Mouse (Mus musculus) CD8-positive naive resting alpha-beta T cell, adult 2 months (primary cell): Measurements from ENCODE around the gene Mrvi1.
"Not testable (repeated sequence)": the region's sequence is repeated elsewhere in the genome, so short reads cannot be mapped to it uniquely, and the experiment has no call there.

ENCODE experiments used
- DNase-seq, 2 experiments: peaks; one replicate each; pipeline ENCODE4 v3.0.0; 2022; ENCODE audit warnings: low read depth in 2 of 2, low spot score in 2 of 2

Gene Mrvi1

DNA sequence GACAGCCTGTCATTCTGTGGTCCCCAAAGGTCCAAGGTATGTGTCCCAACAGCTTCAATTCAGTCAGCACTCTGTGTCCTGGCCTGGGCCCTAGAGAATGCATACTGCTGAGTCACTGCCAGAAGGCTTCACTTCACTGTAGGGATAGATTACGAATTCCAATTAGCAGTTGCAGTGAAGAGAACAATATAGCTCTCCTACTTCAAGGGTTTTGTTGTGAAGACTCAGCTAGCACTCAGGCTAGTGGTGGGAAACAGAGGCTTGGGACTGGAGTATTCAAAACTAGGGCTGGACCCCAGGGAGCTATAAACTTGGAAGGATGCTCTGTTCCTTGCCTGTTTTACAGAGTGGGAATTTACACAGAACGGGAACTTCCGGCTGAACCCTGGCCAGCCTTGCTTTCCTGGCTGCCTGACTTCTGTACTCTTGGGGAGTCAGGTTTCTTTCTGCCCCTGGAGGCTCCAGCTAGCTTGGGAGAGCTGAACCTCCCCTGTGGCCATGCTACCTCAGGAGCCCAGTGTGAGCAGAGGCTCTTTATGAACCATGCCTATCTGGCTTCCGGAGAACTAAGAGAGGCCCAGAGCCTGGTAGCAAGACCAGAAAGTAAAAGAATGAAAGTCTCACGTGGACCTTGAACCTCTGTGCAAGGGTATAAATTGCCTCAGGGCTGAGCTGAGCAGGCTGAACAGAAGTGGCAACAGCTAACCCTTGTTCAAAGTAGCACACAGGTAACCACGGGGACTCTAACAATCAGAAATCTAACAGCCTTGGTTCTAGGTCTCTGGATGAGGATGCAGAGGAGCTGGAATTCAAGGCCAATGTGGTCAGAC is 40.3 kb downstream of the Mrvi1 start:
- DNase-seq: no peak

DNA sequence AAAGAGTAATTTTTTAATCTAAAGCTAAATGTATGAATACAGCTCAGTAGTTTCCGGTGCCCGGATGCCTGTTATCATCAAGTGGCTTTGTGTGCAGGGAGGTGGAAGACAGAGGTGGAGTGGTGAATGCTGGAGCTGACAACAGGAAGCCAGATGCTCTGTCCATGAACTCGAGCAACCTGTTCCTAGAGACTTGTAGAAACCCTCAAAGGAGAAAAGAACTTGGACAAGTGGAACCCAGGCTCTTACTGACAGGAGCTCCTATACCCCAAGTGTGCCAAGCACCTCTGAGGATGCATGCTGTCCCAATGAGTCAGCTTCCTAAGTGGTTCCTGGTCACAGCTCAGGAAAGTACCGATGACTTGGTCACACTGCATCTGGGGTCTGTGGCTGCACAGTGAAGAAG is 41.1 kb downstream of the Mrvi1 start:
- no peak for DNase-seq

DNA sequence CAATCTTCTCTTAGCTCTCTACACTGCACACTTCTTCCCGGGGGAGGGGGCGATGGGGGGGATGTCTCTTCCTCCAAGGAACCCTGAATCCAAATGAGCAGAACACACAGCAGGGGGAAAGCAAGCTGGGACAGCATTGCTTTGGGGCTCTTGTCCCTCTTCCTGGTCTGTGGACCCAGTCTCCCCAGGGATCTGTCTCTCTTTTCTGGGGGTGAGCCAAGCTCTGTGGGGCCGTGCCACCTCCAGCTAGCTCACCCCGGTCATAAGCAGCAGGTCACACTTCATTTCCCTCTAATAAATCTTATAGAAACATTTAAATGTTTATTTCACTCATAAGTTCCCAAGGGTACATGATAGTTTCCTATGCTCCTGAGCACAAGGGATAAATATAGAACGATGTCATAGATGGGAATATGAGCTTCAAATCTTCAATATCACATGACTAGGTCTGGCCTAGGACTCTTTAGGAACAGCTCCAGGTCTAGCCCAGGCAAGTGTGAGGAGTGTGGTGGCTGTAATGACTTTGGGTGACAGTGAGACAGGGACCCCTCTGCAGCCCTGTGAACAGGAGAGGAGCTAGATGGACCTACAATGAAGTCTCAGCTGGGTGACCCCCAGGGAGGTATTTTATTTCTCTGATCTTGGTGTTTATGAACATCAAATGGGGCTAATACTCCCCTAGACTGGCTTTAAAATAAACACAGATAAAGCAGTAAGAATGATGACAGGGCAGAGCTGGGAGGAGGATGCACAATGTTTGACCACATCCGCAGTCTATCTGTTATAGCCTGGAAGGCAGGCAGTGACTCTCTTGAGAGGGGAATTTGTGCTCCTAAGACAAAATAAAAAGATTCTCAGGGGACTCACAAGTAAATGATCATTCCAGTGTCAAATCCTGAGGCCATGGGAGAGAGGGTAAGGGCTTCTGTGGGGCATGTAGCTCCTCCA is 46.2 kb downstream of the Mrvi1 start:
- DNase-seq: no peak

DNA sequence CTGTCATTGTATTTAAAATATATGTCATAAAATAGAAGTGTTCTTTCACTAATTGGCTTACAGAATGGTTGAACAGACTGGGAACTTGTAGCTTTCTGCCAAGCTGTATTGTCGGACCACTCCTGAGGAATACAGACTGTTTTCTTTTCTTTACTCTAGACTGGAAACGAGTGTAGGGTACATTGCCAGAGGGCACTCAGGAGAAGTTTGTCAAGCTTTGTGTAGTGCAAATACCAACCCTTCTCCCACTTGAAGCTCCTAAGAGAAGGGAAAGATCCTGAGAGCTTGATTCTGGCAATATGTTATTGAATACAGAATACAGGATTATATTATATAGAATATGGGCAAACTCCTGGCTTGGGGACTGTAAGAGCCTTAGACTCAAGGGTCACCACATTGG is 48.3 kb downstream of the Mrvi1 start:
- no peak for DNase-seq

DNA sequence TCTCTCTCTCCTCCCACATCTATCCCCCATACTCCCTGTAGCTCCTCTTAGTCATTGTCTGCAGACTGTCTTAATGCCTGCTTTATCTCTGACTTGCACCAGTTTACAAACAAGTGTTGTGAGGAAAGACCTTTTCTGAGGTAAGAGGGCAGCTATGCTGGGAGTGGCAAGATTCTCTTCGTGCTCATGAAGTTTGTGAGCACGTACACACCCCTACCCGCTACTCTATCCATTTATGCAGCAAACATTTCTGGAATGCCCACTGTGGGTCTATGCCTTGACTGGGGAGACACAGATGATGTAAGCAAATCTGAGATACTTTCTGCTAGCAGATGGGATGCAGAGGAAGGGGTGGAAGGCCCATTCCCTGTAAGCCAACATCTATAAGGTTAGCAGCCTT is 48.9 kb downstream of the Mrvi1 start:
- DNase-seq: no peak

DNA sequence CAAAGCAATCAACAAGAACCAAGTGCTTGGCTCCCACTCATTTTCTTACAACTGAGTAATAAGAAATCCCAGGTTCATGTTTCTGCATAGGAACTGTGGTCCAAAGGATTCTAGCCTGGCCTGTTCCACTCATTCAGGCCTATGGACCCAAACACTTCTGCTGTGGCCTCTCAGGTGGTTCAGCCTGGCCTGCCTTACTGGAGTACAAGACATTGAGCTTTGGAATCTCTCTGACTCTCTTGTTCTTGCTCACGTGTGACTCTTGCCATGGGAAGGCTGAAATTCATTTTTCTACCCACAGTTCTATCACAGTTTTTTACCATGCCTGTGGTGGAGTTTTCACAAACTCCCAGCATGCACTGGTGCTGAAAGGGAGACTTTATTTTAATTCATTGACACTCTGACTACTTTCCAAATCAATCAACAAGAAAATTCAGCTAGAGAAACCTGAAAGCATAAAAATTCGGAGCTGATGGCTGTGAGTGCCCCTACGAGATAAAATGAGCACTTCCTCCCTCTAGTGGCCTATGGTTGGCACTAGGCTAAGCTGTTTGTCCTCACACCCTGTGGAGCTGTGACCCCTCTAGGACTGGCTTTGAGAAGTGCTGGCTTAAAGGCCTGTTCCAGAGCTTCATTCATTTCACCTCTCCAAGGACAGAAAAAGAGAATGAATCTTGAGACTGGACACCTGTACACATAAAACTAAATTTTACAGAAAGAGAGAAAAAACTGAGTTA is 52.0 kb downstream of the Mrvi1 start:
- peak in 1 of 2 experiments; percentile 40 for DNase-seq

DNA sequence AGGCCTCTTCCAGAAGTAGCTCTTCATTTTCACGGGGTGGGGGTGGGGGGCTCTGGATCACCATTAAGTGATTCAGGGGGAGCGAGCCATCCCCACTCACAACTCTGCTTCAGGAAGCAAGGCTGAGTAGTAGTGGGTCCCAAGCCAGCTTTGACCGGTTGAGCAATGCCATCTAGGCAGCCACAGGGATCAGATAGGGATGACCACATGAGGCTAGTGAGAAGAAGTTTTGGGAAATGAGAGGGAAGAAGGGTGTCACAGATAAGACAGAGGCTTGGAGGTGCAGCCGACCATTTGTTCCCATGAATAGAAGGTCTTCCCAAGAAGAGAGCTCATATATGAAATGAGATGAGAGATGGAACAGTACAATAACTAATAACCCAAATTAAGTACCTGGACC is 55.7 kb downstream of the Mrvi1 start:
- no peak for DNase-seq

DNA sequence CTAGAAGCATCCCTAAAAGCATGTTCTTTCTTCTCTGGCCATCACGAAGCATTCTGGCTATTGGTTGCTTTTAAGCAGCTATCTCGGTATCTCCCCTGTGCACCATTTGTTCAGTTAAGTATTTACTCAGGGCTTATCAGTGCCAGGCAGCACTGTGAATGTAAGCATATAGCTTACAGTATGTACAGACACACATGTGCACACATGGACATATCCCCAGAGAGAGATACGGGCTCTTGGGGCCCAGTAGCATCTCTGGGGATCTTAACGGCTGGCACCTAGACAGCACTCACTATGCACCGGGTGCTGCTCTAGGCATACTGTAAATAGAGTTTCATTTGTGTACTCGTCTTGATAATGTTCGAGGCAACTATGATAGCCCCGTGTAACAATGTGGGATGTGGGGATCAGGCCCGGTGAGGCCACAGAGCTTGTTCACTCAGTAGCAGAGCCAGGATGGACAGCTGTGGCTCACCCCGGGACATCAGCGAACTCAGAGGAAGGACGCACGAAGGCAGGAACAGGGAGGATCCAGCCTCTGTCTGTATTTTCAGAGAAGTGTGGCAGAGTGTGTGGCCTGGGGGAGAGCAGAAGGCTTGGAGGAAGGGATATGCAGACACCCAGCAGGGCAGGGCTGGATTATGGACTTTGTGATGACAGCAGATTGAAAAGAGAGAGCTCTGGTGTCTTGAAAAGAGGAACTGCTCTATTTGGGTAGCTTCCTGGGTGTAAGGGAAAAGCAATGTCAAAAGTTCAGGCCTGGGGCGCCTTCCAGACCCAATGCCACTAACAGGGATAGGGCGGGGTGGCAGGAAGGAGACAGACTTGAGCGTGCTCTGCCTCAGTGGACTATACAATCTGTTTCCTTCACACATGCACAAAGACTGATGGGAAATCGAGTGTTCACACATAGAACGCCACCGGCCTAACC is 61.7 kb downstream of the Mrvi1 start:
- DNase-seq: no peak

DNA sequence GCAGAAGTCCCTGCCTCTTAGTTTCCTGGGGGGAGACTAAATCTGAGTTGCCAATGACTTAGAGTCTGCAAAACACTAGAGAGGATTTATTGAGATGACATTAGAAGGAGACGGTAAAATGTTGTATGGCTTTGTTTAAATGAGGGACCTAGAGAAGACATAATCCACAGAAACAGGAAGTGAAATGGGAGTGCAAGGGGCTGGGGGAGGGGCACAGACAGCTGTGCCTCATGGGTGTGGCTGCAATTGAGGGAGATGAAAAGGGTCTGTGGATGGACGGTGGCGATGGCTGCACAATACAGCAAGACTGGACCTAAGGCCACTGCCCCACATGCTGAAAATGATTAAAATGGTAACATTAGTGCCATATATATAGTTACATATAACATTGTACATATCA is 62.5 kb downstream of the Mrvi1 start:
- no peak for DNase-seq

DNA sequence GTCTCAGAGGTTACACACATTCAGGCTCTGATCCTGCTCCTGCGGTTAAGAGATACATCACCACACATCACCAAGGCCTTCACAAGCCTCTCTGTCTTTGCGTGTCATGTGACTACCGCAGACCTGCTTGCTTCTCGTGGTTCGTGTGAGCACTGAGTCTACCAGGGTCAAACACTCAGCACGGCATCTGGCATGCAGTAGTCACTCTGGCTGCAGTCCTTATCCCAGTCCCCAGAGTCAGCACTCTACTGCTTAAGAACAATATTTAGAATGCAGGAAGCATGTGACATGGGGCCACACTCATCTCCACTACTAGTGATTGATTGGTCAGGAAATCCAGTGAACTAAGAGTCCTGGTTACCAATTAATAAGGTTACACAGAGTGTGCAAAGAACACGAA is 66.3 kb downstream of the Mrvi1 start:
- DNase-seq: no peak

DNA sequence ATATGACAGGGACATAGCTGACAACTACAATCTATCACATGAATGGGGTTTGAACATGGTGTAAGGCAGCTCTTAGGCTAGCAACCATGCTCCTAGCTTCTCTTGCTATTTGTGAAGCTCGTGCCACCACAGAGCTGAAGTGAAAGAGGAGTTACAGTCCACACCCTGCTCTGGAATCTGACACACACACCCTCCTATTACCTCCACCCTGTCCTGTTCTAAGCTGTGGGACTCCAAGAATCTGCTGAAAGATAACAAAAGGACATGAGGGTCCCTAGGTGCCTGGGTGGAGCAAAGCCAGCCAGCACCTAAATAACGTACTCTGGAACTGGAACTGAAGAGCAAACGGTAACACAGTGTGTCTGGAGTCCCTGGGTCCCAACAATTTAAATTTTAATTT is 67.7 kb downstream of the Mrvi1 start:
- no peak for DNase-seq

DNA sequence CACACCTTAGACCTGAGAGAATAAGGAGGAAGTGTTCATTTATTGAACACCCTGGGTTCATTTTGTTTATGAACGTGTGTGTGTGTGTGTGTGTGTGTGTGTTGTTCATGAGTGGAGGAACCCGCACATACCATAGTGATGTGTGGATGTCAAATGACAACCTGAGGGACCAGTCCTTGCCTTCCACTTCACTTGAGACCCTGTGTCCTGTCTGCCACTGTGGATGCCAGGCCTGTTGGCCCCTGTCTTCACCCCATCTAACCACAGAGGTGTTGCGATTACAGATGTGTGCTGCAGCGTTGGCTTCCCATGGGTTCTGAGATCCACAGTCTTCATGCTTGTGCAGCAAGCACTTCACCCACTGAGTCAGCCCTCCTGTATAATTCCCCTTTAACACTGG is 68.5 kb downstream of the Mrvi1 start:
- no peak for DNase-seq

DNA sequence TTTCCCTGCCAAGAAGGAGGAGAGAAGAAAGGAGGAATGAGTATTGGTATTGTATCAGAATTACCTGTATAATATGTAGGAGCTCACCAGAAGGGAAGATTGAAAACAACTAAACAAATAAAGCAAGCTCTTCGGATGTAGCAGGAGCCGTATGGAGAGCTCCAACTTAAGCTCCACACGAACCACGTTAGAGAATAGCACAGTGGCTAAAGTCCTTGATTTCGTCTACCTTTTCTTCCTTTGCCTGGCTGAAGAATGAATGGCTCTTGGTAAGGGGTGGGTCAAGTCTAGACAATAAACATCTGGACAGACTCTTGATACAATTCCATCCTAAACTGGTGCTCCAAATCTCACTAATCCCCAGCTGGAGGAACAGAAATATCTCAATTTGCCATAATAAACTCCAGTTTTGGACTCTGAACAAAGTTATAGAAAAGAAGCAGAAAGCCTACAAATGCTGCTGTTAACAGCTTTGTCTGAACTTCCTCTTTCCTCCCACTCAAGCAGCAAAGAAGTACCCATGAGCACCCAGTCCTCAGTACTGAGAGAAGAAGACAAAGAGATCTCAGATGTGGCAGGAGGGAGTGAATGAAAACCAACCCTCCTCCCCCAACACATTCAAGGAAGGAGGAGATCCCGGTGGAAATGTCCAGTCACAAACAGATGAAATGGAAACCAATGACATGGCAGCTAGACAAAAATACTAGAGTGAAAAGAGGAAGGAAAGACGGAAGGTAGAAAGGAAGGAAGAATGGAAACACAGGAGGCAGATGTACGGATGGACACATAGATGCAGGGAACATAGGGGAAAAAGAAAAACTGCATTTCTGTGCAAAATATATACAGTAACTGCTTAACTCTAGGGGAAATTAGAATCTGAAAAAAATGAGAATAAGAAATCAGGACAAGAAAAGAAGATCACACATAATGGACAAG is 73.8 kb downstream of the Mrvi1 start:
- DNase-seq: no peak

DNA sequence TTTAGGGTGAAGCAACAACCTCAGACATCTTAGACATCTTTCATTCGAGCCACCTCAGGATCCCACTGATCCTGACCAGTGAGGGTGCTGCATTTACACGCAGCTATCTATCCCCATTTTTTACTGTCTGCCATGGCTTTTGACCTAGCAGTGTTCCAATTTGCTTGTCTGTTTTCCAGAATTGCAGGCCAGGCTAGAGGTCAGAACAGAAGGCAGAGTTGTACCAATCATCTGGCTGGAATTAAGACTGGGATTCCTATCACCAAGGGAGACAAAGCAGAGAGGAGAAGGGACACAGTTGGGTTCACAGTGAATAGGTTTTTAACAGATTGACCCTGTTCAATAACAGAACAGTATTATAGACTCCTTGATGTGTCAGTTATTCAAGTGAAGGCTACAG is 75.7 kb downstream of the Mrvi1 start:
- no peak for DNase-seq

DNA sequence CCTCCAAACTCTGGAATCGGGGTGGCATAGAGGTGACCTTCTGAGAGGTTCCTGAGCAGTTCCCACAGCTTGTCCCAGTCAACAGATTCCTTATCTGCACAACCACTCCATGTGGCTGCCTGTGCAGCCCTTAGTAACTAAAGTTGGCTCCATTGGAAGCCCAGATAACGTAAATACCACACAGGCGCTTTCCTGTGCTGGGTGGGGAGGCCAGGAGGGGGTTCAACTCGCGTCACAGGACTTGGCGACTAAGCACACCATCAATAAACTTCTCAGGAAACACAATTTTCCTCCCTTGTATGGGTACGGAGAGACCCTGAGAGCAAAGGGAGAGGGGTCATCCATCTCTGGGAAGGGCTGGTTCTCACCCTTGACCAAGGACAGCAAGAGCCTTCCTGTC is 79.0 kb downstream of the Mrvi1 start:
- no peak for DNase-seq

DNA sequence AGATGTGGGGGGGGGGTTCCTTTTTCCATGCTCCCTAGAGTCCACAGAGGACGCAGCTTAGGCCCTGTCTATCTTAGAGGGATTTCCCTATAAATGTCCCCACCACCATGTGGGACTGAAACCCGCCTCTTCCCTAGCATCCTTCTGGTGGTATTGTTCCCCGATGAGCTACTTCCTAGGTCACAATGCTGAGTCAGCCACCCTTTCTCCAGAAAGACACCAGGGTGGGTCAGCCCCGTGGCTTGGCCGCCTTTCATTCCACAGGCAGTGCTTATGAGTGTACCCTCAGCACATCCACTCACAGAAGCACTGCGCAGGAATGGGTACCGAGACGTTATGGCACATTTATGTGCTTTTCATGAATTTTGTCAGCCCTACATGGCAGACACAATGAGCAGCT is 85.1 kb downstream of the Mrvi1 start:
- no peak for DNase-seq

DNA sequence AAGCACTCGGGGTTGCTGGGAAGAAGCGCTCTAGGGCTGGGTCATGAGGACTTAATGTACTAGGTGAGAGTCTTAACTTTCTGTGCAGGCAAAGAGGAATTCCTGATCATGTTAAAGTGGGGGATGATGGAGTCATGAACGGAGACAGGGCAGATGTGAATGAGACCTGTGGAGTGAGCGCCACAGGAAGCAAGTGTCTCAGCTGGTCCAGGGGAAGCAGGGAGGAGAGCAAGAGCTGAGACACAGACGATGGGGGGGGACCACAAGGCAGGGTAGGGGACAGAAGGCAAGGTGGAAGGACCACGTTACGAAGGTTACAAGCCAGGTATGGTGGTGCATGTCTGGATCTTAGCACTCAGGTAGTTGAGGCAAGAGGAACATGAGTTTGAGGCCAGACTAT is 85.8 kb downstream of the Mrvi1 start:
- no peak for DNase-seq

DNA sequence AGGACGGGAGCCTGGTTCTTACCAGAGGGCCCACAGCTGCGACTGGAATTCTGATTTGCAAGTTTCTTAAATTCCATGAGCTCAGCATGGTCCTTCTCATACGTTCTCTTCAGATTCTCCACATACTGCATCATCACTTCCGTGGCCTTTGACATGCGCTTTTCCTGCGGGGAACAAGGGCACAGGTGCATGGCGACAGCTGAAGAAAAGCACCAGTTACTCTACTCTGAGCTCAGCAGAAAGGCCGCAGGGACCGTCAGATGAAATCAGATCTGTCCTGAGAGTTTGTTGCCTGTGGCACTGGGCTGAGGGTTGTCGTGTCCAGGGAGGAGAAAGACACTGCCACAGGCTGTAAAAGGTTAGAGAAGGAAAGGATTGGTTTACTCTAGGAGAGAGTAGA is 86.5 kb downstream of the Mrvi1 start:
- not testable (repeated sequence) for DNase-seq

DNA sequence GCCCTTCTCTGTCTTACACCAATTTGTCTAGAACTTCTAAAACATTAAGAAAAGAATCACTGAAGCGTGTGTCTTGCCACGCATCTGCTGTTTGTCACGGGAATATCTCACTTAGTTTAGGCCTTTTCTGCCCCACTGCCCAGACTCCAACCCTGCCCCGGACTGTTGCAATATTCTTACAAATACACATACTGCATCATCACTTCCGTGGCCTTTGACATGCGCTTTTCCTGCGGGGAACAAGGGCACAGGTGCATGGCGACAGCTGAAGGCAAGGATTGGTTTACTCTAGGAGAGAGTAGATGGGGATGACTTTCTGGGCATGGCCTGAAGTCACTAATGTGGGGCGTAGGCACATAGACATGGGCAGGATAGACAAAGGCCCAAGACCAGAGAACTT is 87.6 kb downstream of the Mrvi1 start:
- DNase-seq: no peak
